Mouse (Mus musculus): ENCODE measurements around the gene Ppt2. TPM values are rescaled to one million over a fixed set of nuclear protein-coding genes. Genes with fewer than 3 reads are reported as not detected.

Ppt2 gene
- polyA plus RNA-seq, 1 experiment from 2014 or later: 71.0 TPM

Other genes starting within 250 kb of the Ppt2 start
- 0.40 TPM in 1 of 3 replicates, not detected in the others for gene BC051142, start 229.7 kb downstream of the Ppt2 start, polyA plus RNA-seq (2018)
- gene Btnl4, start 151.2 kb downstream of the Ppt2 start, polyA plus RNA-seq (2018): 0.16 TPM in 1 of 3 replicates, not detected in the others
- gene Btnl6, start 111.2 kb downstream of the Ppt2 start, polyA plus RNA-seq (2018): 0.09 to 0.27 TPM in 2 of 3 replicates, not detected in the other
- gene Notch4, start 64.2 kb downstream of the Ppt2 start, polyA plus RNA-seq (2018): 0.08 to 0.30 TPM (median 0.11 TPM) in 3 replicates
- 124 to 167 TPM (median 152 TPM) in 3 replicates for gene Gpsm3, start 38.7 kb downstream of the Ppt2 start, polyA plus RNA-seq (2018)
- 44.7 to 64.2 TPM (median 45.7 TPM) in 3 replicates for gene Pbx2, start 37.2 kb downstream of the Ppt2 start, polyA plus RNA-seq (2018)
- gene Ager, start 30.6 kb downstream of the Ppt2 start, polyA plus RNA-seq (2018): 0.22 to 0.38 TPM (median 0.27 TPM) in 3 replicates
- gene Rnf5, start 24.8 kb downstream of the Ppt2 start, polyA plus RNA-seq (2018): 45.1 to 50.3 TPM (median 47.5 TPM) in 3 replicates
- gene Agpat1, start 24.2 kb downstream of the Ppt2 start, polyA plus RNA-seq (2018): 67.5 to 77.3 TPM (median 76.0 TPM) in 3 replicates
- gene Egfl8, start 12.5 kb downstream of the Ppt2 start, polyA plus RNA-seq (2018): 0.14 to 0.69 TPM (median 0.28 TPM) in 3 replicates
- 0.16 to 0.25 TPM in 2 of 3 replicates, not detected in the other for gene Prrt1, start 1.0 kb upstream of the Ppt2 start, polyA plus RNA-seq (2018)
- gene Fkbpl, start 16.3 kb upstream of the Ppt2 start, polyA plus RNA-seq (2018): 12.5 to 24.4 TPM (median 15.0 TPM) in 3 replicates
- 31.4 to 62.2 TPM (median 57.9 TPM) in 3 replicates for gene Atf6b, start 18.6 kb upstream of the Ppt2 start, polyA plus RNA-seq (2018)
- gene Tnxb, start 42.0 kb upstream of the Ppt2 start, polyA plus RNA-seq (2018): not detected in 3 replicates
- gene C4b, start 115.4 kb upstream of the Ppt2 start, polyA plus RNA-seq (2018): 0.21 to 1.4 TPM (median 0.32 TPM) in 3 replicates
- gene Cyp21a1, start 176.1 kb upstream of the Ppt2 start, polyA plus RNA-seq (2018): not detected in 3 replicates
- 23.5 to 36.5 TPM (median 28.1 TPM) in 3 replicates for gene Stk19, start 208.4 kb upstream of the Ppt2 start, polyA plus RNA-seq (2018)
- gene Dxo, start 208.5 kb upstream of the Ppt2 start, polyA plus RNA-seq (2018): 13.6 to 19.8 TPM (median 15.8 TPM) in 3 replicates
- gene Skiv2l, start 221.7 kb upstream of the Ppt2 start, polyA plus RNA-seq (2018): 16.7 to 36.7 TPM (median 23.6 TPM) in 3 replicates
- gene Nelfe, start 221.9 kb upstream of the Ppt2 start, polyA plus RNA-seq (2018): 46.9 to 59.7 TPM (median 52.1 TPM) in 3 replicates
- gene Cfb, start 234.0 kb upstream of the Ppt2 start, polyA plus RNA-seq (2018): 2.6 to 6.4 TPM (median 4.7 TPM) in 3 replicates